Mouse (Mus musculus): ENCODE results near the gene Cip2a. TPM values are rescaled to one million over a fixed set of nuclear protein-coding genes. Genes with fewer than 3 reads are reported as not detected.

The Cip2a gene
- polyA plus RNA-seq, 1 experiment from 2014 or later, result 8.5 TPM

DNA sequence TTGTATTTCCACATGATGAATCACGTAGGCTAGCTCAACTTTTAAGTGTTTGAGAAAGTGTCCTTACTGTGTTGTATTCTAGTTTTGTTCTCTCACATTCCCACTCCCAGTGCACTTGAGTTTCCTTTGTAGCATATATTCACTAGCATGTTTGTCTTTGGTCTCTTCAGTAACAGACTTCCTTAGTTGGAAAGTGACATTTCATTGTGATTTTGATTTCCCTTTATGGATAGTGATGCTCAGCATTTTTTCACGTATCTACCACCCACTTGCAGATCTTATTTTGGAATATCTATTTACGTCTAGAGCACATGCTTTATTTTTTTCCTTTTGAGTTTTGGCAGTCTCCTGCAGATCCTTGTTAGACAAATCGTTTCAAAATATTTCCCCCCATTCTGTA, 43.8 kb downstream of the Cip2a start:
- Histone ChIP-seq H3K27me3 (no peaks in the 10 kb centered on the region), H3K9me3 (no peaks in the 10 kb centered on the region), H3K27ac (no peak overlapping the region), H3K4me2 (no peak overlapping the region), H3K4me1 (replicated peaks) (no peaks in the 10 kb centered on the region), H3K9ac (no peak overlapping the region), H3K36me3 (no peaks in the 10 kb centered on the region), H3K4me3 (no peak overlapping the region)
- no peak for ATAC-seq (ENCODE audit: low FRiP score)
- WGBS, result 82% methylated on average over 4 of the region's 4 CpGs

DNA sequence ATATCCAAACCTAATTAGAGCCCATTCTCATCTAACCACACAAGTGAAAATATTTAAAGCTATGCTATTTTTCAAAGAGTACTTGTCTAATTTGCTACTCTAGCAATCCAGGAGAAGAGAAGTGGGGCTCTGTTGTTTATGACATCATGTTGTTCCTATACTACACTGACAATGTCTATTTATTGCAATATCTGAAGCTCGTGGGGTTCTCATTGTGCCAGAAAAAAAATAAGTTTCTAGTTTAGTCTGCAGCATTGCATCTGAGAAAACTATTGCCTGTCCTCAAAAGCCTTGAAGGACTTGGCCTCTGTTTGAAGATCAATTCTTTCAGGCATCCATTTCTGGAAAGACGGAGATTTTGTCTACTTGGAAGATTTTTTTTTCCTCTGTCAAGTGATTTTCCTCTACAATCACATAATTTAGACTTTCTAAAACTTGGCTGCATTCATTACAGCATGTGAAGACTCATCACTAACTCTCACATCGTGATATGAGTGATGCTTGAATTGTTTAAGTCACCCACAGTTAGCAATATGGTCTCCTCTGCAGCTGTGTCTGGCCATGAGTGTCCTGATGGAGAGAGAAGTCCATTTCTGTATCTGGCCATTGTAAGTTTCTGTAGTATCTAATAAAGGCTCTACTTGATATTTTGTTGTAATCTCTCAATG, 46.7 kb downstream of the Cip2a start:
- Histone ChIP-seq H3K27ac (no peak overlapping the region), H3K9ac (no peak overlapping the region), H3K27me3 (no peaks in the 10 kb centered on the region), H3K4me1 (replicated peaks) (no peaks in the 10 kb centered on the region), H3K4me3 (no peak overlapping the region), H3K4me2 (no peak overlapping the region), H3K9me3 (no peaks in the 10 kb centered on the region), H3K36me3 (no peaks in the 10 kb centered on the region)
- no peak for ATAC-seq (ENCODE audit: low FRiP score)
- WGBS, result 86% methylated on average over 3 of the region's 3 CpGs

DNA sequence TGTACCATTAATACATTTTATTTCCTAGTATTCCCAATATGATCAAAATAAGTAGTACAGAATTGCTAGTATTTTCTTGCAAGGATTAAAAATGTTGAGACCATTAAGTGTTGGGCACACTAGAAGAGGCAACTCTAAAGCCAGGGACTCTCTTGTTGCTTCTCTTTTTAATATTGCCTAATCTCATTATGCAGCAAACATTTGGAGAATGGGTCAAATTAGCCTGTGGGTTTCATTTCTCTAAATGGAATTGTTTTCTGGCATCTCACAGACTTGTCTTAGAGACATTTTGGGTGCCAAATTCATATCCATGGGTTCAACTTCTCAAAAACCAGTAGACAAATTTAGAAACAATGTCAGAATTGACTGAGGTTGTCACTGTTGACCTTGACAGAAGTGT, 55.2 kb downstream of the Cip2a start:
- no peak overlapping the region for H3K4me3 ChIP-seq
- no peak overlapping the region for H3K4me2 ChIP-seq
- no peak for ATAC-seq (ENCODE audit: low FRiP score)

DNA sequence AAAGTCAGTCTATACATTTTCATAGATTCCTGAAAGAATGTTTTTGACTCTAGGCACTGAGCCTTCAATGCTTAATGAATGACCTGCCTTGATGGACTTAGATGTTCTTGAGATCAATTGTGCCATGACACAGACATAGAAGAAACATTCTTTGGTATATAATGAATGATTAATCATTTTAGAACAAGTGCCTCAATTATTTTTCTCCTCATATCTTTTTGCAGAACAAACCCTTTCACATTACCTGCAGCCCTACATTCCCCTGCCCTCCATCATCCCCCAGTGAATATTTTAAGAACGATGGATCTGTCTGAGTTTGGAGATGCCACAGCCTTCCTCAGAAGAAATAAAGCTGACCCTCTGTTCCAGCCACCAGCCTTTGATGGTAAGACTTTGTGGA, 63.2 kb downstream of the Cip2a start, which contains the start of gene Myh15:
TSS of gene Myh15 (plus strand) at position 301 of the 400 bp plus-strand sequence.
- no peak within 1 kb of the TSS for H3K4me2 ChIP-seq
- whole genome bisulfite sequencing, result 96% methylated on average over 1 of the region's 1 CpGs
- no peaks in the 10 kb centered on the region for H3K4me1 ChIP-seq (replicated peaks)
- no peak within 1 kb of the TSS for H3K9ac ChIP-seq
- H3K36me3 ChIP-seq, result no peaks in the 10 kb centered on the region
- H3K27me3 ChIP-seq, result no peaks in the 10 kb centered on the region
- no peaks in the 10 kb centered on the region for H3K9me3 ChIP-seq
- no peak within 1 kb of the TSS for H3K27ac ChIP-seq
- no peak for ATAC-seq (ENCODE audit: low FRiP score)
- no peak within 1 kb of the TSS for H3K4me3 ChIP-seq

More for the DNA sequence above, 55.2 kb downstream of the Cip2a start:
- no peaks in the 10 kb centered on the region for H3K27me3 ChIP-seq
- H3K27ac ChIP-seq, result no peak overlapping the region
- H3K36me3 ChIP-seq, result no peaks in the 10 kb centered on the region
- no peak overlapping the region for H3K9ac ChIP-seq
- H3K4me1 ChIP-seq (replicated peaks), result no peaks in the 10 kb centered on the region
- H3K9me3 ChIP-seq, result no peaks in the 10 kb centered on the region

Other genes starting within 250 kb of the Cip2a start
- gene Trat1, start 222.2 kb upstream of the Cip2a start, polyA plus RNA-seq (2015; fragmentation: Nextera tagmentation; extraction: Ambion mirVana), result 0.10 and 0.18 TPM in 2 replicates
- not detected in 2 replicates for gene Retnlb, start 177.3 kb upstream of the Cip2a start, polyA plus RNA-seq (2015; fragmentation: Nextera tagmentation; extraction: Ambion mirVana)
- not detected in 2 replicates for gene Retnla, start 151.6 kb upstream of the Cip2a start, polyA plus RNA-seq (2015; fragmentation: Nextera tagmentation; extraction: Ambion mirVana)
- gene Retnlg, start 121.6 kb upstream of the Cip2a start, polyA plus RNA-seq (2015; fragmentation: Nextera tagmentation; extraction: Ambion mirVana), result 0.51 and 1.1 TPM in 2 replicates
- gene Dzip3, start within 50 bp of the Cip2a start, polyA plus RNA-seq (2015; fragmentation: Nextera tagmentation; extraction: Ambion mirVana), result 50.4 and 51.7 TPM in 2 replicates
- 0.05 TPM in 1 of 2 replicates, not detected in the other for gene Myh15, start 63.3 kb downstream of the Cip2a start, polyA plus RNA-seq (2015; fragmentation: Nextera tagmentation; extraction: Ambion mirVana)

Data from hindbrain, embryonic 13.5 days (tissue).